Mouse (Mus musculus): ENCODE results near the gene Vash1.

Gene Vash1

DNA sequence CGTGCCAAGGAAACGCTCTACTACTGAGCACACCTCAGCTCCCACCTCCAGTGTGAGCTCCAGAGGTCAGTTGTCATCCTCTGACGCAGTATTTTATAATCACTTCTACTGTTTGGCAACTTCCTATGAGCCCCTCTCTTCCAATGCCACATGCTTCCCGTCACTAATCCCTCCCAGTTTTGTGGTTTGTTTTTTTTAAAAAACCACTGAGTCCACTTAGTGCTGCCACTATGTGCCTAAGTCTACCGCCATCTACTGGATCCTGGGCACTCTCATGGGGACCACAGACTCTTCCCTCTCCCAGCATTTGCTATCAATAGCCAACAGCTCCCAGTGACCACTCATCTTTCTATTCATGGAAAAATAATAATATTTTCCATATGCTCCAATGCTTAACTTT, 35.5 kb downstream of the Vash1 start:
- no peaks in the 10 kb centered on the region for H3K27me3 ChIP-seq (ENCODE audit: insufficient read depth, low read length)
- H3K36me3 ChIP-seq (ENCODE audit: insufficient read depth, low read length) = peaks cover 79% of the 10 kb centered on the region
- H3K9me3 ChIP-seq (ENCODE audit: low read length) = no peaks in the 10 kb centered on the region
- TF ChIP-seq POU5F1 (IDR thresholded peaks at IDR 0.05; ENCODE audit: borderline replicate concordance, low read length) (no peak), CTCF (conservative IDR thresholded peaks at IDR 0.05; ENCODE audit: low read length) (no peak), NANOG (IDR thresholded peaks at IDR 0.05; ENCODE audit: borderline replicate concordance, low read length) (no peak)
- H3K4me1 ChIP-seq (replicated peaks; ENCODE audit: low read depth, low read length) = peaks cover 4% of the 10 kb centered on the region; the same call in 1 of the 2 replicates
- no peak overlapping the region for H3K4me3 ChIP-seq (replicated peaks; ENCODE audit: low read length)

DNA sequence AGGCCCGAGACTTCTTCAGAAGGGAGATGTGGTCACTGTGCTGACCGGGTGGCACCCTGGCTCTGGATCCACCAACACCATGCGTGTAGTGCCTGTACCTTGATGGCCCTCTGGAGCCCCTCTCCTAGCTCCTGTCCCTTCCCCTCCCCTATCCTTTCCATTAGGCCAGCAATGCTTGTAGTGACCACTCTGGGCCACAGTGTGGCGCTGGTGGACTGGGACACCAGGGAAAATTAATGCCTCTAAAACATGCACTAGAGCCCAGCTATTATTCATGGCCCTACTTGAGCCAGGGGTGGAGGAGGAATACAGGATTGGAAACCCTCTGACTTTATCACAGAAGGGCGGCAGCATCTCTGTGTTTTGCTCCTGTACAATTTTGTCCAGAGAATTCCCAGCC, 36.9 kb downstream of the Vash1 start:
- TF ChIP-seq NANOG (IDR thresholded peaks at IDR 0.05; ENCODE audit: borderline replicate concordance, low read length) (no peak), CTCF (conservative IDR thresholded peaks at IDR 0.05; ENCODE audit: low read length) (peak; percentile 95), POU5F1 (IDR thresholded peaks at IDR 0.05; ENCODE audit: borderline replicate concordance, low read length) (no peak)
- Histone ChIP-seq H3K9me3 (ENCODE audit: low read length) (no peaks in the 10 kb centered on the region), H3K4me1 (replicated peaks; ENCODE audit: low read depth, low read length) (peaks cover 8% of the 10 kb centered on the region; the same call in 1 of the 2 replicates), H3K36me3 (ENCODE audit: insufficient read depth, low read length) (peaks cover 84% of the 10 kb centered on the region), H3K4me3 (replicated peaks; ENCODE audit: low read length) (no peak overlapping the region), H3K27me3 (ENCODE audit: insufficient read depth, low read length) (no peaks in the 10 kb centered on the region)

DNA sequence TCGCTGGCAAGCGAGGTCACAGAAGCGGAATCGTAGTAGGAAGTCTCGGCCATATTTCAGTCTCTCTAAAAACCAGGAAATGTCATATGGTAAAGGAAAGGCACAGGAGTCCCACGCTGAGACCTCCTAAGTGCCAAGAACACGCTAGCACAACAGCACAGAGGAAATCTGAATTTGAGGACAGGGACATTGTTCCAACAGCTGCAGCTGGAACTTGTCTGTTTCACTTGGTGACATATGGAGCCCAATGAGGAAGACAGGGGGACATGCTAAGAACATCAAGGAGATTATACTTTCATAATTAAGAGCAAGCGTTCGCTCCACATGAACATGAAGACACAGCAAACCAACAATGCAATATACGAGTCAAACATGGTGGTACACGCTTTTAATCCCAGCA, 38.5 kb downstream of the Vash1 start:
- Histone ChIP-seq H3K36me3 (ENCODE audit: insufficient read depth, low read length) (peaks cover 85% of the 10 kb centered on the region), H3K4me3 (replicated peaks; ENCODE audit: low read length) (no peak overlapping the region), H3K4me1 (replicated peaks; ENCODE audit: low read depth, low read length) (peaks cover 9% of the 10 kb centered on the region; the same call in 1 of the 2 replicates), H3K27me3 (ENCODE audit: insufficient read depth, low read length) (no peaks in the 10 kb centered on the region), H3K9me3 (ENCODE audit: low read length) (no peaks in the 10 kb centered on the region)
- no peak for TF ChIP-seq NANOG (IDR thresholded peaks at IDR 0.05; ENCODE audit: borderline replicate concordance, low read length)
- TF ChIP-seq POU5F1 (IDR thresholded peaks at IDR 0.05; ENCODE audit: borderline replicate concordance, low read length) = no peak
- TF ChIP-seq CTCF (conservative IDR thresholded peaks at IDR 0.05; ENCODE audit: low read length) = no peak

DNA sequence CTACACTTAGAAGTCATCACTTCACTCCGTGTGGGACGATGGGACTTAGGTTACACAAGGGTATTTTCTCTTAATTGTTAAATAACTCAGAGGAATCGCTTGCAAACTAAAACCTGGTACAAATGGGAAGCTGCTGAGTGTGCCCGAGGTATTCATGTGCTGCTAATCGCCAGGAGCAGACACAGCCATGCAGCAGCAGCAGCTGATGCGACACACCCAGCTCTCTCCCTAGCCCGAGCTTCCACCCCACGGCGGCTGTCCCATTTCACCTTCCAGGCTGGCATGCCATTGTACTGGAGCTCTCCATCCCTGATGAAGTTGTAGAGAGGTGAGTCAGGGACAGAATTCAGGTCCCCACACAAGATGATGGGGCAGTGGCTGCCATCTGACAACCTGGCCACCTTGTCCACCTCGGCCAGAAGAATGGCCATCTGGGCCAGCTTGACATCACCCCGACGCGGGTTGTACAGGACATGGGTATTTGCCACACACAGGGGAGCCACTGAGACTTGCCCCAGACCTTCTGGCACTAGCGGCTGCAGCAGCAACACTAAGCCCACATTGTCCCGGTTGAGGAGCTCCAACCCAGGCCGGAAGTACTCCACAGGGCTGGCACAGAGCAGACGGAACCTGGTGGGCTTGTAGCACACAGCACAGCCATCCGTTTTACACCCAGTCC, 41.6 kb downstream of the Vash1 start:
- H3K4me1 ChIP-seq (replicated peaks; ENCODE audit: low read depth, low read length) = peaks cover 20% of the 10 kb centered on the region

DNA sequence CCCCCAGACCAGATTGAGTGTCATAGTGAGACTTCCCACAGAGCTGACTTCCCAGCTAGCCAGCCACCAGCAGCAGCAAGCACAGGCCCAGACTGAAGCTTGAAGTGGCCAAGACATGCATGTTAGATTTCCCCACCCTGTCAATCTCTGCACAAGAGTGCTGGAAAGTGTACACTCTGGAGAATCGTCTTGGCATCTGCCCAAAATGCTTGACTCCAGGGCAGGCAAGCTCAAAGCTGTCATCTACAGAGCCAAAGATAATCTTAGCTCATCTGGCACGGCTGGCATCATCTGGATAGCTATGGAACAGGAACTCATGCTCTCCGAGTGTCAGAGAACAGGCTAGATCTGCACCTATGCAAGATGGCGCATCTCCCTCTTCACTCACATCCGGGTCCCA, 43.0 kb downstream of the Vash1 start:
- Histone ChIP-seq H3K4me1 (replicated peaks; ENCODE audit: low read depth, low read length) (peaks cover 24% of the 10 kb centered on the region), H3K27me3 (ENCODE audit: insufficient read depth, low read length) (no peaks in the 10 kb centered on the region), H3K4me3 (replicated peaks; ENCODE audit: low read length) (no peak overlapping the region), H3K9me3 (ENCODE audit: low read length) (no peaks in the 10 kb centered on the region), H3K36me3 (ENCODE audit: insufficient read depth, low read length) (peaks cover 63% of the 10 kb centered on the region)
- no peak for TF ChIP-seq NANOG (IDR thresholded peaks at IDR 0.05; ENCODE audit: borderline replicate concordance, low read length)
- TF ChIP-seq POU5F1 (IDR thresholded peaks at IDR 0.05; ENCODE audit: borderline replicate concordance, low read length) = no peak
- no peak for TF ChIP-seq CTCF (conservative IDR thresholded peaks at IDR 0.05; ENCODE audit: low read length)

More for the DNA sequence above, 41.6 kb downstream of the Vash1 start:
- no peak for TF ChIP-seq CTCF (conservative IDR thresholded peaks at IDR 0.05; ENCODE audit: low read length)
- TF ChIP-seq NANOG (IDR thresholded peaks at IDR 0.05; ENCODE audit: borderline replicate concordance, low read length) = no peak
- no peak for TF ChIP-seq POU5F1 (IDR thresholded peaks at IDR 0.05; ENCODE audit: borderline replicate concordance, low read length)
- Histone ChIP-seq H3K36me3 (ENCODE audit: insufficient read depth, low read length) (peaks cover 74% of the 10 kb centered on the region), H3K4me3 (replicated peaks; ENCODE audit: low read length) (no peak overlapping the region), H3K27me3 (ENCODE audit: insufficient read depth, low read length) (no peaks in the 10 kb centered on the region), H3K9me3 (ENCODE audit: low read length) (no peaks in the 10 kb centered on the region)

DNA sequence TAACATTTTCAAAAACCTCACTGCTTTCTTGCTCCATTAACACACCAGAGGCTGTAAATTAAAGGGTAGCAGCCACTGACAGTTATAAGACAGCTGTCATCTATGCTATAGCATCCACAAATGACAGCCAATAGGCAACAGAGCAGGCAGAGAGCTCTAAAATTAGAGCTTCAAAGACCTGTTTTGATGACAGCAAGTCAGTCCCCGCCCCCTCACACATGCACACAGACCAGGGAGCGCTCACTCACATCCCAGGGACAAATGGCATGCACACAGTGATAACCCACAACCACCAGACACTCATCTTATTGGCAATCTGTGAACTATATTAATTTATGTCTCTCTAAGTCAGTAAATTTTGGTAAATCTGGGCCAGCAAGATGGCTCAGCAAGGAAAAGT, 45.8 kb downstream of the Vash1 start:
- Histone ChIP-seq H3K9me3 (ENCODE audit: low read length) (no peaks in the 10 kb centered on the region), H3K4me3 (replicated peaks; ENCODE audit: low read length) (no peak overlapping the region), H3K4me1 (replicated peaks; ENCODE audit: low read depth, low read length) (peaks cover 24% of the 10 kb centered on the region), H3K36me3 (ENCODE audit: insufficient read depth, low read length) (peaks cover 36% of the 10 kb centered on the region), H3K27me3 (ENCODE audit: insufficient read depth, low read length) (no peaks in the 10 kb centered on the region)
- TF ChIP-seq NANOG (IDR thresholded peaks at IDR 0.05; ENCODE audit: borderline replicate concordance, low read length) = no peak

DNA sequence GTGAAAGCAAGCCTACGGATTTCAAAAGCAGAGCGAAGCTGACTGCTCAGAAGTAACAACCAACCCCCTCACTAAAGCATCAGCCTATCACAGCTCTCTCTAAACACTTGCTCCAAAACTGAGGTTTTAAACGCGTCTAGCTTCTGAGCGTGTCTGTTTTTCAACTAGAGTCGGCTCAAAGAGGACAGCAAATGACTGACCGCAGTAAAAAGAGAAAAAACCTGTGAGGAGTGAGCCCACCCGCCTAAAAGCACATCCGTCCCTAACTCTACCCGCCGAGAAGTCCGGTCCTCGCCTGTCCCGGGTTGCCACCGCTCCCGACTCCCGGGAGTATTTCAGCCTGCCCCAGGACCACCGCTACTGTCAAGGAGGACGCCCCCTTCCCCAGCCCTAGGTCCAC, 47.2 kb downstream of the Vash1 start:
- H3K27me3 ChIP-seq (ENCODE audit: insufficient read depth, low read length) = no peaks in the 10 kb centered on the region
- H3K9me3 ChIP-seq (ENCODE audit: low read length) = no peaks in the 10 kb centered on the region
- H3K36me3 ChIP-seq (ENCODE audit: insufficient read depth, low read length) = peaks cover 27% of the 10 kb centered on the region
- H3K4me3 ChIP-seq (replicated peaks; ENCODE audit: low read length) = peak overlapping the region; percentile 95
- TF ChIP-seq NANOG (IDR thresholded peaks at IDR 0.05; ENCODE audit: borderline replicate concordance, low read length) = no peak
- TF ChIP-seq POU5F1 (IDR thresholded peaks at IDR 0.05; ENCODE audit: borderline replicate concordance, low read length) = no peak
- H3K4me1 ChIP-seq (replicated peaks; ENCODE audit: low read depth, low read length) = peaks cover 19% of the 10 kb centered on the region

DNA sequence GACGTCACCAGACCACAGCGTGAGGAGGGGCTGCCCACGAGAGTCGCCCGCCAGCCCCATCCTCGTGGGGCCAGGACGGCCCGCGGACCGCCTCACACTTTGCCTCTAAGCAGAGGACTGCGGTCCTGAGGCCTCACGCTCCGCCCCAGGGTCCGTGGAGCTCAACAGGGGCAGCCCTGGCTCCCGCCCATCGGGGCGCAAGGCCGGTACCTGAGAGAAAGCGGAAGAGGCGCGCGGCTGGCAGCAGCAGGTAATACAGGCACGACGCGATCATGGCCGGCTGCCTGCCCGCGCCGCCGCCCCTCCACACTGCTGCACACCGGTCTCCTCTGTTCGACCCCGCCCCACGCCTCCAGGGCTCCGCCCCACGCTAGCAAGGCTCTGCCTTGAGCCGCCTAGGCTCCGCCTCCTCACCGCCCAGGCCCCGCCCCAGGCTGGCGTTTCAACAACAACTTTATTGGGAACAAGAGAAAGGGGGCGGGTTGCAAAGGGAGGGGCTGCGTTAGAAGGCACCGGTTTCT, 47.7 kb downstream of the Vash1 start, which contains the start of gene Angel1:
Gene Angel1 (minus strand): TSS at position 341 of the 521 bp plus-strand sequence.
- peaks cover 19% of the 10 kb centered on the region for H3K4me1 ChIP-seq (replicated peaks; ENCODE audit: low read depth, low read length)
- H3K9me3 ChIP-seq (ENCODE audit: low read length) = no peaks in the 10 kb centered on the region
- peak within 1 kb of the TSS; percentile 95 for H3K4me3 ChIP-seq (replicated peaks; ENCODE audit: low read length)
- no peaks in the 10 kb centered on the region for H3K27me3 ChIP-seq (ENCODE audit: insufficient read depth, low read length)
- TF ChIP-seq NANOG (IDR thresholded peaks at IDR 0.05; ENCODE audit: borderline replicate concordance, low read length) = no peak
- no peak for TF ChIP-seq POU5F1 (IDR thresholded peaks at IDR 0.05; ENCODE audit: borderline replicate concordance, low read length)
- no peak for TF ChIP-seq CTCF (conservative IDR thresholded peaks at IDR 0.05; ENCODE audit: low read length)
- peaks cover 23% of the 10 kb centered on the region for H3K36me3 ChIP-seq (ENCODE audit: insufficient read depth, low read length)
